Mouse (Mus musculus) stomach, embryonic 14.5 days (tissue): ENCODE measurements around the gene Ppm1g. TPM values are rescaled to one million over a fixed set of nuclear protein-coding genes. Genes with fewer than 3 reads are reported as not detected.

ENCODE experiments used
- ATAC-seq: fragments of 200-750 bp; cut with Nextera tagmentation; 2 replicates; pipeline ENCODE4 v1.8.0; 2017; ENCODE audit warnings: low read depth, moderate TSS enrichment; ENCODE audit not compliant: insufficient number of reproducible peaks, insufficient read depth, low FRiP score
- H3K27ac ChIP-seq: fragments of 300-500 bp; sonication (generic); 2 replicates; pipeline ENCODE4 v1.5.1; 2014; ENCODE audit warnings: mild to moderate bottlenecking, low read length, moderate library complexity, mixed read lengths
- H3K27me3 ChIP-seq: fragments of 300-500 bp; sonication (generic); 2 replicates; pipeline ENCODE4 v1.6.1; 2014; ENCODE audit warnings: low read length, control low read depth, mixed read lengths; ENCODE audit not compliant: control insufficient read depth, insufficient read depth
- H3K36me3 ChIP-seq: fragments of 300-500 bp; sonication (generic); 2 replicates; pipeline ENCODE4 v1.6.1; 2014; ENCODE audit warnings: mild to moderate bottlenecking, control low read depth, low read length, moderate library complexity, mixed read lengths; ENCODE audit not compliant: control insufficient read depth, insufficient read depth
- H3K4me1 ChIP-seq: fragments of 300-500 bp; sonication (generic); 2 replicates; pipeline ENCODE4 v1.6.1; 2014; ENCODE audit warnings: low read length, control low read depth, mixed read lengths; ENCODE audit not compliant: control insufficient read depth, insufficient read depth
- H3K4me2 ChIP-seq: fragments of 300-500 bp; sonication (generic); replicated peaks from 2 replicates; pipeline ENCODE4 v1.6.1; 2014; ENCODE audit warnings: low read depth, low read length, control low read depth
- H3K4me3 ChIP-seq: fragments of 300-500 bp; sonication (generic); 2 replicates; pipeline ENCODE4 v1.5.1; 2014; ENCODE audit warnings: low read depth, low read length, control low read depth
- H3K9ac ChIP-seq: fragments of 300-500 bp; sonication (generic); replicated peaks from 2 replicates; pipeline ENCODE4 v1.6.1; 2014; ENCODE audit warnings: low read depth, mild to moderate bottlenecking, control low read depth, low read length, moderate library complexity, mixed read lengths
- H3K9me3 ChIP-seq: fragments of 300-500 bp; sonication (generic); 2 replicates; pipeline ENCODE4 v1.6.1; 2016; ENCODE audit warnings: low read depth, low read length, control low read depth; ENCODE audit not compliant: control insufficient read depth
- WGBS: fragments of 180-500 bp; shearing (Covaris S2); extraction: QIAGEN DNeasy Blood & Tissue Kit; methylation state at CpG from one replicate; pipeline ENCODE4 v1.1.7; 2014; 5-methylcytosine and 5-hydroxymethylcytosine counted together
- polyA plus RNA-seq: library from polyadenylated mRNA; unstranded; fragments of >200 nt; fragmentation: Nextera tagmentation; extraction: Ambion mirVana; gene quantifications from 2 replicates; pipeline ENCODE4 v1.2.1, GENCODE M21; 2014

Ppm1g gene
- polyA plus RNA-seq, 1 experiment from 2014 or later: 112 TPM

DNA sequence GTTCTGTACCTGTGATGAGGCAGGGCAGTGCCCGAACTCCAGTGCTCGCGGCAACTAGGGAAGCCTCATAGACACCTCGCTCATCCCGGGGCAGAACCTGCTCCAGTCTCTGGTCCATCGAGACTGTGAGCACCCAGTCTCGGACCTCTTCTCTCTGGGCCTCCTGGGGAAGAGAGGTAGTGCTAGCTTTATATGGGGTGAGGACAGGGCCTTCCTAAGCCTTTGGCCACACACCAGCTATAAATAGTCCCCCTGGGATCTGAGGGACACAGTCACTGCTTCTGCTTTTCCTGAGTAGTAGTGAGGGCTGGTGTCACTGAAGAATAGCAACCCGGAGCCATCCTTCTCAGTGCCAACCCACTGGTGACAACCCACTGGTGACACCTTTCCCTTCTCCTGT lies 33.3 kb upstream of the Ppm1g start:
- Histone ChIP-seq H3K9ac (no peak overlapping the region), H3K4me1 (peaks cover 9% of the 10 kb centered on the region; the same call in 1 of the 2 replicates), H3K27ac (peak overlapping the region; percentile 62; the same call in 1 of the 2 replicates), H3K27me3 (no peaks in the 10 kb centered on the region), H3K4me2 (0 out of 2 replicates have a peak overlapping the region, but pooled peaks have one; percentile 44), H3K36me3 (peaks cover 46% of the 10 kb centered on the region), H3K4me3 (no peak overlapping the region), H3K9me3 (no peaks in the 10 kb centered on the region)
- 96% methylated on average over 8 of the region's 8 CpGs for WGBS
- ATAC-seq: no peak

DNA sequence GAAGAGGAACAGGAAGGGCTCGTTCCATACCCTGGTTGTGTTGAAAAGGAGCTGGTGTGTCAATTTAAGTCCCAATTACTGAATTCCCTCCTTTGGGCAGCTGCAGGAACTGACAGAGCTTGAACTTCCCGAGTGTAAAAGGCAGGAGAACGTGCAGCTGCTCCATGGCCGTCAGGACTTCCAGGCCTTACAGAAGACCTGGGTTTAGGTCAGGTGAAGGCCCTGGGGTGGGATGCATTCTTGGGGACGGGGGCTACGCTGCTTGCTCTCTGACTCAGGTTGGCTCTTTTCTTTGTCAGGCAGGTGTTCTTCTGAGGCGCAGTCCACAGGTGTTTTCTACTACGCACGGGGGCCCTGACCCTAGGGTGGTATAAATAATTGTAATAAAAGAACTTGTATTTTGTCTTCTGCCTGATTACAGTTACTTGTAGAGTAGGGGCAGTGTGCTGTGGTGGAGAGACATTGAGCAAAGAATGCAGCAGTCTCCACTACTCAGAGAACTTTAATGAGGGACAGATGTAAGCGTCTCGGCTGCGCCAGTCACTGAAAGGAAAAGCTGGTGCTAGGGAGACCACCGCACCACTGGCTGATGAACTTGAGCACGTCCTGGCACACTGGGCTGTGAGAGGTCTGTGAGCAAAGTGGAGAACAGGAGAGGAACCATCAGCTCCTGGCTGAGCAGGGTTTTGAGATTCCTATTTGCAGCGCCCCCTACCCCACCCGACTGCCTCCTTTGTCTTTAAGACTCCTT lies 32.5 kb upstream of the Ppm1g start:
- peak overlapping the region; percentile 11; the same call in 1 of the 2 replicates for H3K27ac ChIP-seq
- H3K4me1 ChIP-seq: peaks cover 9% of the 10 kb centered on the region; the same call in 1 of the 2 replicates
- no peaks in the 10 kb centered on the region for H3K9me3 ChIP-seq
- H3K4me3 ChIP-seq: peak overlapping the region; percentile 35
- peak overlapping the region; percentile 44 for H3K4me2 ChIP-seq
- H3K27me3 ChIP-seq: no peaks in the 10 kb centered on the region
- H3K9ac ChIP-seq: no peak overlapping the region; the same call in 1 of the 2 replicates
- H3K36me3 ChIP-seq: peaks cover 50% of the 10 kb centered on the region
- WGBS: 71% methylated on average over 16 of the region's 16 CpGs
- ATAC-seq: no peak

GRCm38 (mm10) chr5:31252151-31252550 lies 31.7 kb upstream of the Ppm1g start:
- ATAC-seq: peak; percentile 15; the same call in 1 of the 2 replicates
- Histone ChIP-seq H3K36me3 (peaks cover 56% of the 10 kb centered on the region), H3K4me2 (peak overlapping the region; percentile 44)

DNA sequence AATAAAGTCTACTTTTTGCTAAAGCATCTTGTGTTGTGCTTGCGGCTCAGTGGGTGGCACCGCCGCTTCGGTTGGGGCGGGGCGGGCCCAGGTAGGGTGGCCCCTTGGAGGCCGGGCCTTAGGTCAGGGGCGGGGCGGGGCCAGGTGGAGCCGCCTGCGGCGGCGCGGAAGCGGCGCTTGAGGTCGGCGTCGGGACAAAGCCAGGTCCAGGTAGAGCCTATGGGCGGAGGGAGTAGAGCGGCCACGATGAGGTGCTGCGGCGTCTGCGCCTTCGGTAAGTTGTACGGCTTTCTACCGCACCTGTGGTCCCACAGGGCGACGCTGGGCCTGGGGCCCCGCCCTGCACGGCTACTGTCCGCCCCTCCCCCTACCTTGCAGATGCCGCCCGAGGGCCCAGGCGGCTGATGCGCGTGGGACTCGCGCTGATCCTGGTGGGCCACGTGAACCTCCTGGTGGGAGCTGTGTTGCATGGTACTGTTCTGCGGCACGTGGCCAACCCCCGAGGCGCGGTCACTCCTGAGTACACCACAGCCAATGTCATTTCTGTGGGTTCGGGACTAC lies 31.1 kb upstream of the Ppm1g start, which contains the start of gene Krtcap3:
TSS of gene Krtcap3 (plus strand) at position 151 of the 561 bp plus-strand sequence.
- H3K9ac ChIP-seq: peak within 1 kb of the TSS; percentile 52
- H3K9me3 ChIP-seq: no peaks in the 10 kb centered on the region
- peak; percentile 88 for ATAC-seq
- H3K4me1 ChIP-seq: peaks cover 9% of the 10 kb centered on the region; the same call in 1 of the 2 replicates
- H3K4me2 ChIP-seq: peak within 1 kb of the TSS; percentile 44
- peak within 1 kb of the TSS; percentile 80 for H3K27ac ChIP-seq
- no peaks in the 10 kb centered on the region for H3K27me3 ChIP-seq
- WGBS: 14% methylated on average over 40 of the region's 47 CpGs
- H3K4me3 ChIP-seq: peak within 1 kb of the TSS; percentile 35
- H3K36me3 ChIP-seq: peaks cover 58% of the 10 kb centered on the region

More at GRCm38 (mm10) chr5:31252151-31252550, 31.7 kb upstream of the Ppm1g start:
- Histone ChIP-seq H3K4me3 (peak overlapping the region; percentile 35), H3K4me1 (peaks cover 9% of the 10 kb centered on the region; the same call in 1 of the 2 replicates), H3K27me3 (no peaks in the 10 kb centered on the region), H3K9me3 (no peaks in the 10 kb centered on the region), H3K27ac (peak overlapping the region; percentile 80), H3K9ac (peak overlapping the region; percentile 52)
- WGBS: 39% methylated on average over 9 of the region's 10 CpGs

GRCm38 (mm10) chr5:31250716-31251115 lies 30.2 kb upstream of the Ppm1g start:
- WGBS: 57% methylated on average over 4 of the region's 4 CpGs
- peaks cover 9% of the 10 kb centered on the region; the same call in 1 of the 2 replicates for H3K4me1 ChIP-seq
- peaks cover 63% of the 10 kb centered on the region for H3K36me3 ChIP-seq
- no peak overlapping the region for H3K27ac ChIP-seq
- no peaks in the 10 kb centered on the region for H3K9me3 ChIP-seq
- H3K27me3 ChIP-seq: no peaks in the 10 kb centered on the region
- no peak for ATAC-seq
- no peak overlapping the region for H3K4me3 ChIP-seq
- no peak overlapping the region for H3K9ac ChIP-seq
- H3K4me2 ChIP-seq: no peak overlapping the region

DNA sequence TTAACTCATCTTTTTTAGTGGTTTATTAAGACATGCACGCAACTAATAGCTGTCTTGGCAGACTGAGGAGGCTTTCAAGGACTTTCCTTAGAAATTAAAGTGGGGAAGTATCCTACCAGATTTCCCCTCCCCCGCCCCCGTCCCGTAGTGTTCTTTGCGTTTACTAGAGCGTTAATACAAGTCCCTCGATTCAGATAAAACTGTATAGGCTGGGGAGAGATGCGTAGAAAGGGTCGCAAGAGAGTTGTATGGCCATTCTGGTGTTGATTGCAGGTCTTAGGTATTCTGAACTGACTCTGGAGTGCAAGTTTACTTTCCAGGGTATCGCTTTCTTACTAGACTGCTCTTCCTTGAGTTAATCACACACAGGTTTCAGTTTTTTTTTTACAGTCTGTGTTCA lies 21.7 kb upstream of the Ppm1g start:
- no peak for ATAC-seq
- peaks cover 36% of the 10 kb centered on the region for H3K36me3 ChIP-seq

GRCm38 (mm10) chr5:31241522-31242034 lies 21.1 kb upstream of the Ppm1g start:
- peaks cover 5% of the 10 kb centered on the region; the same call in 1 of the 2 replicates for H3K4me1 ChIP-seq
- ATAC-seq: no peak
- H3K9ac ChIP-seq: peak overlapping the region; percentile 99
- H3K4me2 ChIP-seq: peak overlapping the region; percentile 71
- H3K27me3 ChIP-seq: no peaks in the 10 kb centered on the region
- H3K36me3 ChIP-seq: peaks cover 30% of the 10 kb centered on the region
- WGBS: 1% methylated on average over 13 of the region's 13 CpGs
- H3K4me3 ChIP-seq: peak overlapping the region; percentile 91
- peak overlapping the region; percentile 98 for H3K27ac ChIP-seq
- no peaks in the 10 kb centered on the region for H3K9me3 ChIP-seq

More for the DNA sequence above, 21.7 kb upstream of the Ppm1g start:
- peak overlapping the region; percentile 91 for H3K4me3 ChIP-seq
- H3K4me1 ChIP-seq: peaks cover 5% of the 10 kb centered on the region; the same call in 1 of the 2 replicates
- H3K4me2 ChIP-seq: peak overlapping the region; percentile 71
- no peaks in the 10 kb centered on the region for H3K9me3 ChIP-seq
- WGBS: 23% methylated on average over 10 of the region's 10 CpGs
- no peak overlapping the region for H3K27ac ChIP-seq
- no peaks in the 10 kb centered on the region for H3K27me3 ChIP-seq
- H3K9ac ChIP-seq: peak overlapping the region; percentile 0; the same call in 1 of the 2 replicates
